Mouse (Mus musculus): Measurements from ENCODE around the gene B4galnt3. TPM values are rescaled to one million over a fixed set of nuclear protein-coding genes. Genes with fewer than 3 reads are reported as not detected.

The B4galnt3 gene
- polyA plus RNA-seq, 2 experiments: 0.13 to 0.18 TPM

- Histone ChIP-seq H3K4me3 (ENCODE audit: insufficient read depth in 1 of 2, low read depth in 2 of 2, low read length in 2 of 2) (no peak overlapping the region), H3K4me1 (replicated peaks; ENCODE audit: control insufficient read depth in 2 of 2, insufficient read depth in 2 of 2, low read length in 1 of 2) (peaks cover 9 to 27% of the 10 kb centered on the region in 2 experiments), H3K9ac (replicated peaks) (no peak overlapping the region), H3K27me3 (ENCODE audit: control insufficient read depth, insufficient read depth, low read length) (no peaks in the 10 kb centered on the region), H3K36me3 (replicated peaks; ENCODE audit: control insufficient read depth, insufficient read depth, low read depth) (no peaks in the 10 kb centered on the region), H3K4me2 (ENCODE audit: low read depth) (no peak overlapping the region), H3K9me3 (ENCODE audit: control insufficient read depth, low read length) (no peaks in the 10 kb centered on the region), H3K27ac (no peak overlapping the region)
- WGBS (ENCODE audit: insufficient replicate concordance): 77% methylated on average over 5 of the region's 5 CpGs
- no peak for DNase-seq (ENCODE audit: low read depth in 3 of 3, low spot score in 3 of 3)
- ATAC-seq (ENCODE audit: insufficient read depth): no peak
- TF ChIP-seq CTCF (IDR thresholded peaks at IDR 0.05; ENCODE audit: low read depth) (no peak), EP300 (IDR thresholded peaks at IDR 0.05; ENCODE audit: low read depth) (no peak)
These were observed 112.2 kb downstream of the B4galnt3 start for GRCm38 (mm10) chr6:120182160-120182559.

- WGBS (ENCODE audit: insufficient replicate concordance): 84% methylated on average over 4 of the region's 4 CpGs
- TF ChIP-seq EP300 (IDR thresholded peaks at IDR 0.05; ENCODE audit: low read depth) (no peak), CTCF (IDR thresholded peaks at IDR 0.05; ENCODE audit: low read depth) (no peak)
These were observed 113.9 kb downstream of the B4galnt3 start for GRCm38 (mm10) chr6:120180492-120180891.

GRCm38 (mm10) chr6:120179756-120180206 is 114.6 kb downstream of the B4galnt3 start:
- H3K36me3 ChIP-seq (replicated peaks; ENCODE audit: control insufficient read depth, insufficient read depth, low read depth): no peaks in the 10 kb centered on the region
- peaks cover 23 to 37% of the 10 kb centered on the region in 2 experiments for H3K4me1 ChIP-seq (replicated peaks; ENCODE audit: control insufficient read depth in 2 of 2, insufficient read depth in 2 of 2, low read length in 1 of 2)
- DNase-seq (ENCODE audit: low read depth in 3 of 3, low spot score in 3 of 3) (no peak), ATAC-seq (ENCODE audit: insufficient read depth) (no peak)
- no peak overlapping the region for H3K4me3 ChIP-seq (ENCODE audit: insufficient read depth in 1 of 2, low read depth in 2 of 2, low read length in 2 of 2)
- no peaks in the 10 kb centered on the region for H3K27me3 ChIP-seq (ENCODE audit: control insufficient read depth, insufficient read depth, low read length)
- no peaks in the 10 kb centered on the region for H3K9me3 ChIP-seq (ENCODE audit: control insufficient read depth, low read length)
- 57% methylated on average over 8 of the region's 8 CpGs for WGBS (ENCODE audit: insufficient replicate concordance)
- TF ChIP-seq CTCF (IDR thresholded peaks at IDR 0.05; ENCODE audit: low read depth) (no peak), EP300 (IDR thresholded peaks at IDR 0.05; ENCODE audit: low read depth) (no peak)
- H3K9ac ChIP-seq (replicated peaks): peak overlapping the region; percentile 19
- peak overlapping the region; percentile 45 for H3K27ac ChIP-seq
- peak overlapping the region; percentile 42; the same call in 1 of the 2 replicates for H3K4me2 ChIP-seq (ENCODE audit: low read depth)

More at GRCm38 (mm10) chr6:120180492-120180891, 113.9 kb downstream of the B4galnt3 start:
- Histone ChIP-seq H3K4me2 (ENCODE audit: low read depth) (no peak overlapping the region), H3K9ac (replicated peaks) (no peak overlapping the region), H3K27me3 (ENCODE audit: control insufficient read depth, insufficient read depth, low read length) (no peaks in the 10 kb centered on the region), H3K9me3 (ENCODE audit: control insufficient read depth, low read length) (no peaks in the 10 kb centered on the region), H3K36me3 (replicated peaks; ENCODE audit: control insufficient read depth, insufficient read depth, low read depth) (no peaks in the 10 kb centered on the region), H3K27ac (no peak overlapping the region; the same call in 1 of the 2 replicates), H3K4me1 (replicated peaks; ENCODE audit: control insufficient read depth in 2 of 2, insufficient read depth in 2 of 2, low read length in 1 of 2) (peaks cover 19 to 37% of the 10 kb centered on the region in 2 experiments), H3K4me3 (ENCODE audit: insufficient read depth in 1 of 2, low read depth in 2 of 2, low read length in 2 of 2) (no peak overlapping the region)
- DNase-seq (ENCODE audit: low read depth in 3 of 3, low spot score in 3 of 3) (no peak), ATAC-seq (ENCODE audit: insufficient read depth) (no peak)

- H3K4me1 ChIP-seq (replicated peaks; ENCODE audit: control insufficient read depth in 2 of 2, insufficient read depth in 2 of 2, low read length in 1 of 2): peaks cover 24 to 43% of the 10 kb centered on the region in 2 experiments
- WGBS (ENCODE audit: insufficient replicate concordance): 46% methylated on average over 6 of the region's 6 CpGs
These were observed 115.2 kb downstream of the B4galnt3 start for GRCm38 (mm10) chr6:120179044-120179755.

GRCm38 (mm10) chr6:120175650-120176049 is 118.7 kb downstream of the B4galnt3 start:
- Histone ChIP-seq H3K4me2 (ENCODE audit: low read depth) (peak overlapping the region; percentile 78), H3K9ac (replicated peaks) (peak overlapping the region; percentile 85), H3K4me1 (replicated peaks; ENCODE audit: control insufficient read depth in 2 of 2, insufficient read depth in 2 of 2, low read length in 1 of 2) (peaks cover 43 to 58% of the 10 kb centered on the region in 2 experiments), H3K4me3 (ENCODE audit: insufficient read depth in 1 of 2, low read depth in 2 of 2, low read length in 2 of 2) (peak overlapping the region; percentile 53 to 56), H3K36me3 (replicated peaks; ENCODE audit: control insufficient read depth, insufficient read depth, low read depth) (no peaks in the 10 kb centered on the region), H3K27me3 (ENCODE audit: control insufficient read depth, insufficient read depth, low read length) (no peaks in the 10 kb centered on the region), H3K9me3 (ENCODE audit: control insufficient read depth, low read length) (no peaks in the 10 kb centered on the region), H3K27ac (peak overlapping the region; percentile 98)
- TF ChIP-seq CTCF (IDR thresholded peaks at IDR 0.05; ENCODE audit: low read depth) (no peak), EP300 (IDR thresholded peaks at IDR 0.05; ENCODE audit: low read depth) (no peak)
- DNase-seq (ENCODE audit: low read depth in 3 of 3, low spot score in 3 of 3) (no peak), ATAC-seq (ENCODE audit: insufficient read depth) (no peak)
- 78% methylated on average over 4 of the region's 4 CpGs for WGBS (ENCODE audit: insufficient replicate concordance)

More at GRCm38 (mm10) chr6:120179044-120179755, 115.2 kb downstream of the B4galnt3 start:
- Histone ChIP-seq H3K4me3 (ENCODE audit: insufficient read depth in 1 of 2, low read depth in 2 of 2, low read length in 2 of 2) (no peak overlapping the region), H3K4me2 (ENCODE audit: low read depth) (peak overlapping the region; percentile 42), H3K9ac (replicated peaks) (peak overlapping the region; percentile 38), H3K27me3 (ENCODE audit: control insufficient read depth, insufficient read depth, low read length) (no peaks in the 10 kb centered on the region), H3K36me3 (replicated peaks; ENCODE audit: control insufficient read depth, insufficient read depth, low read depth) (no peaks in the 10 kb centered on the region), H3K9me3 (ENCODE audit: control insufficient read depth, low read length) (no peaks in the 10 kb centered on the region), H3K27ac (peak overlapping the region; percentile 45)
- no peak for ATAC-seq (ENCODE audit: insufficient read depth)
- TF ChIP-seq CTCF (IDR thresholded peaks at IDR 0.05; ENCODE audit: low read depth): no peak; the same call in 1 of the 2 replicates
- no peak for TF ChIP-seq EP300 (IDR thresholded peaks at IDR 0.05; ENCODE audit: low read depth)
- DNase-seq (ENCODE audit: low read depth in 3 of 3, low spot score in 3 of 3): peak in 1 of 3 experiments; percentile 52
